Comparison of ENCODE assay signal across 20 mouse cellular contexts in genomic region chr4:109430250-109430649, GRCm38 (mm10). TPM values are rescaled to one million over a fixed set of nuclear protein-coding genes. Genes with fewer than 3 reads are reported as not detected.
A peak's percentile ranks its signal among the peaks of the same experiment; 100 is the strongest.
DNase-seq lines count a peak whose midpoint lies in the region; ATAC-seq and TF ChIP-seq lines count a peak whose summit lies in the region.
"Had no signal": no experiment of that assay in that cellular context is flagged by ENCODE, and none has a peak within 500 bp of the region (broad histone marks: within the 10 kb centered on the region; RNA-seq: fewer than 3 reads in every experiment).

No protein-coding gene starts in this region.

- H3K27ac ChIP-seq in forebrain, embryonic 11.5 days (ENCODE audit: low read depth, low read length), result no peak overlapping the region
- no peak overlapping the region for H3K27ac ChIP-seq in forebrain, embryonic 13.5 days
- no peak overlapping the region for H3K27ac ChIP-seq in kidney, postnatal 0 days
- no peak overlapping the region for H3K27ac ChIP-seq in kidney, embryonic 16.5 days (ENCODE audit: low read length)
- no peak overlapping the region for H3K27ac ChIP-seq in liver, embryonic 14.5 days
- H3K27ac ChIP-seq: embryonic facial prominence, embryonic 13.5 days; heart, embryonic 15.5 days; hindbrain, embryonic 12.5 days; limb, embryonic 15.5 days; midbrain, embryonic 12.5 days; neural tube, embryonic 12.5 days had no signal

- DNase-seq in forebrain, embryonic 11.5 days (ENCODE audit: low spot score), result peak; percentile 37
- no peak for DNase-seq in kidney, postnatal 0 days (ENCODE audit: low spot score)
- DNase-seq in A20 (ENCODE audit: low read depth, low spot score), result peak; percentile 91
- no peak for DNase-seq in liver, embryonic 14.5 days (ENCODE audit: low read depth in 3 of 3, low spot score in 3 of 3)
- DNase-seq in urinary bladder, adult 18-20 months (ENCODE audit: low spot score in 2 of 2), result no peak
- DNase-seq in cerebellum, adult 8-10 months, result no peak
- DNase-seq: layer of hippocampus, postnatal 36 days had no signal

- no peaks in the 10 kb centered on the region for H3K27me3 ChIP-seq in forebrain, embryonic 11.5 days (ENCODE audit: control insufficient read depth, insufficient read depth, low read length)
- H3K27me3 ChIP-seq in forebrain, embryonic 13.5 days, result no peaks in the 10 kb centered on the region
- no peaks in the 10 kb centered on the region for H3K27me3 ChIP-seq in kidney, postnatal 0 days (ENCODE audit: insufficient read depth, low read length)
- H3K27me3 ChIP-seq in kidney, embryonic 16.5 days (ENCODE audit: insufficient read depth, low read length), result no peaks in the 10 kb centered on the region
- no peaks in the 10 kb centered on the region for H3K27me3 ChIP-seq in liver, embryonic 14.5 days (ENCODE audit: control insufficient read depth, insufficient read depth, low read length)
- H3K27me3 ChIP-seq: embryonic facial prominence, embryonic 13.5 days; heart, embryonic 15.5 days; hindbrain, embryonic 12.5 days; limb, embryonic 15.5 days; midbrain, embryonic 12.5 days; neural tube, embryonic 12.5 days had no signal

- no peaks in the 10 kb centered on the region for H3K9me3 ChIP-seq in forebrain, embryonic 11.5 days (ENCODE audit: control insufficient read depth, low read length)
- H3K9me3 ChIP-seq in forebrain, embryonic 13.5 days (replicated peaks), result no peaks in the 10 kb centered on the region
- no peaks in the 10 kb centered on the region for H3K9me3 ChIP-seq in kidney, postnatal 0 days (replicated peaks; ENCODE audit: low read length)
- no peaks in the 10 kb centered on the region for H3K9me3 ChIP-seq in kidney, embryonic 16.5 days (ENCODE audit: low read length)
- H3K9me3 ChIP-seq in liver, embryonic 14.5 days (ENCODE audit: control insufficient read depth, low read length), result no peaks in the 10 kb centered on the region
- H3K9me3 ChIP-seq: embryonic facial prominence, embryonic 13.5 days; forebrain, embryonic 10.5 days; heart, embryonic 15.5 days; hindbrain, embryonic 12.5 days; limb, embryonic 10.5 days; limb, embryonic 15.5 days; midbrain, embryonic 12.5 days; neural tube, embryonic 12.5 days had no signal

- no peak overlapping the region for H3K4me3 ChIP-seq in forebrain, embryonic 11.5 days (ENCODE audit: low read depth, low read length)
- H3K4me3 ChIP-seq in forebrain, embryonic 13.5 days, result no peak overlapping the region
- no peak overlapping the region for H3K4me3 ChIP-seq in kidney, postnatal 0 days (replicated peaks; ENCODE audit: low read depth, low read length)
- H3K4me3 ChIP-seq in kidney, embryonic 16.5 days (ENCODE audit: low read length), result no peak overlapping the region
- H3K4me3 ChIP-seq in liver, embryonic 14.5 days (ENCODE audit: insufficient read depth in 1 of 2, low read depth in 2 of 2, low read length in 2 of 2), result no peak overlapping the region
- H3K4me3 ChIP-seq: embryonic facial prominence, embryonic 13.5 days; forebrain, embryonic 10.5 days; heart, embryonic 15.5 days; hindbrain, embryonic 12.5 days; limb, embryonic 10.5 days; limb, embryonic 15.5 days; midbrain, embryonic 12.5 days; myocyte; neural tube, embryonic 12.5 days had no signal

- H3K9ac ChIP-seq in forebrain, embryonic 11.5 days (ENCODE audit: low read length), result no peak overlapping the region
- H3K9ac ChIP-seq in forebrain, embryonic 13.5 days, result no peak overlapping the region
- no peak overlapping the region for H3K9ac ChIP-seq in kidney, postnatal 0 days (ENCODE audit: low read depth, low read length)
- H3K9ac ChIP-seq in kidney, embryonic 16.5 days (replicated peaks; ENCODE audit: low read length), result no peak overlapping the region
- H3K9ac ChIP-seq in liver, embryonic 14.5 days (replicated peaks), result no peak overlapping the region; the same call in 1 of the 2 replicates
- H3K9ac ChIP-seq: embryonic facial prominence, embryonic 13.5 days; forebrain, postnatal 0 days; heart, embryonic 15.5 days; limb, embryonic 15.5 days; lung, embryonic 14.5 days; midbrain, embryonic 12.5 days; neural tube, embryonic 12.5 days had no signal

- ATAC-seq in forebrain, embryonic 11.5 days (replicated peaks; ENCODE audit: low FRiP score), result no peak
- no peak for ATAC-seq in forebrain, embryonic 13.5 days
- no peak for ATAC-seq in kidney, postnatal 0 days (replicated peaks; ENCODE audit: low FRiP score, low read depth)
- ATAC-seq in kidney, embryonic 16.5 days (ENCODE audit: low FRiP score, low TSS enrichment), result no peak
- ATAC-seq in liver, embryonic 14.5 days (ENCODE audit: insufficient read depth), result no peak
- ATAC-seq: forebrain, postnatal 0 days had no signal

- 0 out of 2 replicates have a peak, but pooled peaks have one; percentile 7 for TF ChIP-seq CTCF in kidney, postnatal 0 days (IDR thresholded peaks at IDR 0.05; ENCODE audit: low read depth)
- TF ChIP-seq CTCF in liver, embryonic 14.5 days (IDR thresholded peaks at IDR 0.05; ENCODE audit: low read depth), result peak; percentile 32; the same call in 1 of the 2 replicates

- H3K36me3 ChIP-seq in forebrain, embryonic 11.5 days (ENCODE audit: control insufficient read depth, insufficient read depth, low read length), result no peaks in the 10 kb centered on the region
- H3K36me3 ChIP-seq in forebrain, embryonic 13.5 days (ENCODE audit: poor library complexity, severe bottlenecking), result no peaks in the 10 kb centered on the region
- H3K36me3 ChIP-seq in kidney, postnatal 0 days (ENCODE audit: insufficient read depth, low read length), result no peaks in the 10 kb centered on the region
- no peaks in the 10 kb centered on the region for H3K36me3 ChIP-seq in kidney, embryonic 16.5 days (ENCODE audit: insufficient read depth, low read length)
- H3K36me3 ChIP-seq in liver, embryonic 14.5 days (replicated peaks; ENCODE audit: control insufficient read depth, insufficient read depth, low read depth), result no peaks in the 10 kb centered on the region
- H3K36me3 ChIP-seq: embryonic facial prominence, embryonic 13.5 days; forebrain, embryonic 10.5 days; heart, embryonic 15.5 days; hindbrain, embryonic 12.5 days; limb, embryonic 10.5 days; limb, embryonic 15.5 days; midbrain, embryonic 12.5 days; neural tube, embryonic 12.5 days had no signal

- TF ChIP-seq EP300 in liver, embryonic 14.5 days (IDR thresholded peaks at IDR 0.05; ENCODE audit: low read depth), result no peak

- no peak overlapping the region for H3K4me2 ChIP-seq in forebrain, embryonic 11.5 days (ENCODE audit: low read depth, low read length, severe bottlenecking)
- no peak overlapping the region for H3K4me2 ChIP-seq in forebrain, embryonic 13.5 days
- no peak overlapping the region for H3K4me2 ChIP-seq in kidney, postnatal 0 days (ENCODE audit: low read length)
- H3K4me2 ChIP-seq in kidney, embryonic 16.5 days (replicated peaks; ENCODE audit: low read depth, low read length), result no peak overlapping the region
- H3K4me2 ChIP-seq in liver, embryonic 14.5 days (ENCODE audit: low read depth), result no peak overlapping the region
- H3K4me2 ChIP-seq: embryonic facial prominence, embryonic 13.5 days; heart, embryonic 15.5 days; hindbrain, embryonic 12.5 days; limb, embryonic 15.5 days; lung, embryonic 14.5 days; midbrain, embryonic 12.5 days; neural tube, embryonic 12.5 days had no signal

- H3K4me1 ChIP-seq in forebrain, embryonic 11.5 days (replicated peaks; ENCODE audit: control insufficient read depth, insufficient read depth, low read length), result peaks cover 4% of the 10 kb centered on the region; the same call in 1 of the 2 replicates
- H3K4me1 ChIP-seq in forebrain, embryonic 13.5 days, result peaks cover 9% of the 10 kb centered on the region; the same call in 1 of the 2 replicates
- no peaks in the 10 kb centered on the region for H3K4me1 ChIP-seq in kidney, postnatal 0 days (replicated peaks; ENCODE audit: insufficient read depth, low read length)
- H3K4me1 ChIP-seq in kidney, embryonic 16.5 days (ENCODE audit: insufficient read depth, low read length), result peaks cover 3% of the 10 kb centered on the region; the same call in 1 of the 2 replicates
- H3K4me1 ChIP-seq in liver, embryonic 14.5 days (replicated peaks; ENCODE audit: control insufficient read depth in 2 of 2, insufficient read depth in 2 of 2, low read length in 1 of 2), result peaks cover 18 to 19% of the 10 kb centered on the region in 2 experiments

- 92% methylated on average over 7 of the region's 7 CpGs for WGBS in forebrain, embryonic 11.5 days
- WGBS in forebrain, embryonic 13.5 days, result 96% methylated on average over 7 of the region's 7 CpGs
- WGBS in kidney, postnatal 0 days, result 90% methylated on average over 7 of the region's 7 CpGs
- 90% methylated on average over 7 of the region's 7 CpGs for WGBS in kidney, embryonic 16.5 days
- WGBS in liver, embryonic 14.5 days (ENCODE audit: insufficient replicate concordance), result 85% methylated on average over 7 of the region's 7 CpGs

RNA-seq across cellular contexts. Expression of gene Ttc39a, which starts 23.8 kb away (rescaled TPM):
- polyA plus RNA-seq in forebrain, embryonic 11.5 days (2014; fragmentation: Nextera tagmentation; extraction: Ambion mirVana), result 3.8 and 4.4 TPM in 2 replicates
- 0.86 and 1.0 TPM in 2 replicates for polyA plus RNA-seq in forebrain, embryonic 13.5 days (2015; fragmentation: Nextera tagmentation; extraction: Ambion mirVana)
- polyA plus RNA-seq in kidney, postnatal 0 days (2015; fragmentation: Nextera tagmentation; extraction: Ambion mirVana), result 2.6 and 3.0 TPM in 2 replicates
- 4.8 and 6.0 TPM in 2 replicates for polyA plus RNA-seq in kidney, embryonic 16.5 days (2015; fragmentation: Nextera tagmentation; extraction: Ambion mirVana)
- 8.7 and 11.7 TPM in 2 replicates for polyA plus RNA-seq in liver, embryonic 14.5 days (2012; rRNA removed)
- polyA plus RNA-seq in liver, embryonic 14.5 days (2014; fragmentation: Nextera tagmentation; extraction: Ambion mirVana), result 13.6 and 15.4 TPM in 2 replicates

RNA-seq across cellular contexts. Expression of gene Rnf11, which starts 54.3 kb away (rescaled TPM):
- 45.1 and 49.4 TPM in 2 replicates for polyA plus RNA-seq in forebrain, embryonic 11.5 days (2014; fragmentation: Nextera tagmentation; extraction: Ambion mirVana)
- polyA plus RNA-seq in forebrain, embryonic 13.5 days (2015; fragmentation: Nextera tagmentation; extraction: Ambion mirVana), result 46.5 and 49.2 TPM in 2 replicates
- 51.6 and 57.5 TPM in 2 replicates for polyA plus RNA-seq in kidney, postnatal 0 days (2015; fragmentation: Nextera tagmentation; extraction: Ambion mirVana)
- polyA plus RNA-seq in kidney, embryonic 16.5 days (2015; fragmentation: Nextera tagmentation; extraction: Ambion mirVana), result 29.0 and 29.3 TPM in 2 replicates
- 13.6 and 22.2 TPM in 2 replicates for polyA plus RNA-seq in liver, embryonic 14.5 days (2012; rRNA removed)
- 39.1 and 40.7 TPM in 2 replicates for polyA plus RNA-seq in liver, embryonic 14.5 days (2014; fragmentation: Nextera tagmentation; extraction: Ambion mirVana)

Comparison
In these comparisons a context has a peak if more than half of its experiments do, and no peak if none do; other contexts are left out.
1. DNase-seq: peak in forebrain, embryonic 11.5 days (single experiment) and A20 (single experiment); none in kidney, postnatal 0 days (single experiment), liver, embryonic 14.5 days (0 of 3), urinary bladder, adult 18-20 months (0 of 2) and cerebellum, adult 8-10 months (single experiment).